7 mouse cellular contexts compared by ENCODE assay signal in genomic region chr10:22272914-22273683, GRCm38 (mm10).
DNase-seq lines count a peak whose midpoint lies in the region; ATAC-seq and TF ChIP-seq lines count a peak whose summit lies in the region.
"Not testable (repeated sequence)": the region's sequence is repeated elsewhere in the genome, so short reads cannot be mapped to it uniquely, and the experiment has no call there.

No protein-coding gene starts in this region.

- not testable (repeated sequence) for TF ChIP-seq EP300 in heart, postnatal 0 days (IDR thresholded peaks at IDR 0.05; ENCODE audit: low read depth)

- not testable (repeated sequence) for TF ChIP-seq CTCF in heart, postnatal 0 days (IDR thresholded peaks at IDR 0.05; ENCODE audit: low read depth)
- peak; percentile 12; the same call in 1 of the 2 replicates for TF ChIP-seq CTCF in intestine, postnatal 0 days (IDR thresholded peaks at IDR 0.05; ENCODE audit: low read depth)

- DNase-seq in brain, adult 2 months (ENCODE audit: low read depth, low spot score) = peak; percentile 4
- DNase-seq in forebrain, embryonic 11.5 days (ENCODE audit: low spot score) = peak; percentile 61
- not testable (repeated sequence) for DNase-seq in heart, postnatal 0 days (ENCODE audit: low spot score)

- H3K36me3 ChIP-seq in forebrain, embryonic 11.5 days (ENCODE audit: control insufficient read depth, insufficient read depth, low read length); heart, postnatal 0 days (replicated peaks; ENCODE audit: control insufficient read depth, insufficient read depth, low read length); intestine, postnatal 0 days (ENCODE audit: control insufficient read depth, insufficient read depth); limb, embryonic 15.5 days; megakaryocyte, embryonic 14.5 days (replicated peaks; ENCODE audit: low read length); neural tube, embryonic 15.5 days: not testable (repeated sequence)

- H3K27ac ChIP-seq in forebrain, embryonic 11.5 days (ENCODE audit: low read depth, low read length); heart, postnatal 0 days (ENCODE audit: low read depth); intestine, postnatal 0 days (ENCODE audit: low read depth, low read length); limb, embryonic 15.5 days; neural tube, embryonic 15.5 days (replicated peaks): not testable (repeated sequence)

- H3K27me3 ChIP-seq in forebrain, embryonic 11.5 days (ENCODE audit: control insufficient read depth, insufficient read depth, low read length); heart, postnatal 0 days (ENCODE audit: control insufficient read depth, insufficient read depth, low read length); neural tube, embryonic 15.5 days (replicated peaks): not testable (repeated sequence)
- H3K27me3 ChIP-seq in intestine, postnatal 0 days (replicated peaks; ENCODE audit: control insufficient read depth, insufficient read depth, low read length) = 0 out of 2 replicates have a peak, but pooled peaks cover 11% of the 10 kb centered on the region
- H3K27me3 ChIP-seq in limb, embryonic 15.5 days = peaks cover 16% of the 10 kb centered on the region
- peaks cover 16% of the 10 kb centered on the region for H3K27me3 ChIP-seq in megakaryocyte, embryonic 14.5 days (replicated peaks)

- H3K4me2 ChIP-seq in forebrain, embryonic 11.5 days (ENCODE audit: low read depth, low read length, severe bottlenecking) = peak overlapping the region; percentile 79
- peak overlapping the region; percentile 76 for H3K4me2 ChIP-seq in heart, postnatal 0 days (ENCODE audit: low read depth, low read length)
- peak overlapping the region; percentile 80 for H3K4me2 ChIP-seq in intestine, postnatal 0 days (replicated peaks; ENCODE audit: low read depth)
- peak overlapping the region; percentile 91 for H3K4me2 ChIP-seq in limb, embryonic 15.5 days
- H3K4me2 ChIP-seq in neural tube, embryonic 15.5 days = peak overlapping the region; percentile 93

- not testable (repeated sequence) for H3K4me1 ChIP-seq in forebrain, embryonic 11.5 days (replicated peaks; ENCODE audit: control insufficient read depth, insufficient read depth, low read length); heart, postnatal 0 days (ENCODE audit: control insufficient read depth, insufficient read depth); intestine, postnatal 0 days (replicated peaks; ENCODE audit: control insufficient read depth, insufficient read depth, low read length)
- peaks cover 13% of the 10 kb centered on the region for H3K4me1 ChIP-seq in limb, embryonic 15.5 days
- peaks cover 17% of the 10 kb centered on the region for H3K4me1 ChIP-seq in megakaryocyte, embryonic 14.5 days
- H3K4me1 ChIP-seq in neural tube, embryonic 15.5 days = peaks cover 15% of the 10 kb centered on the region

- peak overlapping the region; percentile 27 for H3K9ac ChIP-seq in forebrain, embryonic 11.5 days (ENCODE audit: low read length)
- not testable (repeated sequence) for H3K9ac ChIP-seq in heart, postnatal 0 days (replicated peaks; ENCODE audit: low read depth, low read length); intestine, postnatal 0 days (ENCODE audit: low read depth, low read length); limb, embryonic 15.5 days
- 0 out of 2 replicates have a peak overlapping the region, but pooled peaks have one; percentile 23 for H3K9ac ChIP-seq in neural tube, embryonic 15.5 days (replicated peaks)

- 2% methylated on average over 36 of the region's 37 CpGs for WGBS in forebrain, embryonic 11.5 days
- 1% methylated on average over 36 of the region's 37 CpGs for WGBS in heart, postnatal 0 days
- 3% methylated on average over 37 of the region's 37 CpGs for WGBS in intestine, postnatal 0 days
- 3% methylated on average over 37 of the region's 37 CpGs for WGBS in limb, embryonic 15.5 days
- WGBS in neural tube, embryonic 15.5 days = 2% methylated on average over 36 of the region's 37 CpGs

- H3K4me3 ChIP-seq in forebrain, embryonic 11.5 days (ENCODE audit: low read depth, low read length) = peak overlapping the region; percentile 43
- peak overlapping the region; percentile 48 for H3K4me3 ChIP-seq in heart, postnatal 0 days (ENCODE audit: low read depth, low read length)
- peak overlapping the region; percentile 43 for H3K4me3 ChIP-seq in intestine, postnatal 0 days (ENCODE audit: low read depth, low read length)
- H3K4me3 ChIP-seq in limb, embryonic 15.5 days = peak overlapping the region; percentile 48
- peak overlapping the region; percentile 87 for H3K4me3 ChIP-seq in megakaryocyte, embryonic 14.5 days (replicated peaks)
- H3K4me3 ChIP-seq in neural tube, embryonic 15.5 days (replicated peaks) = peak overlapping the region; percentile 46

- not testable (repeated sequence) for H3K9me3 ChIP-seq in forebrain, embryonic 11.5 days (ENCODE audit: control insufficient read depth, low read length); heart, postnatal 0 days (replicated peaks; ENCODE audit: control insufficient read depth, low read length); intestine, postnatal 0 days (ENCODE audit: control insufficient read depth); limb, embryonic 15.5 days; megakaryocyte, embryonic 14.5 days; neural tube, embryonic 15.5 days (replicated peaks)

- ATAC-seq in forebrain, embryonic 11.5 days (replicated peaks; ENCODE audit: low FRiP score) = peak; percentile 40
- peak; percentile 58; the same call in 1 of the 2 replicates for ATAC-seq in heart, postnatal 0 days (ENCODE audit: insufficient read depth, low read depth)
- ATAC-seq in intestine, postnatal 0 days; limb, embryonic 15.5 days (ENCODE audit: insufficient number of reproducible peaks, low FRiP score, low TSS enrichment, low read depth): not testable (repeated sequence)
- ATAC-seq in neural tube, embryonic 15.5 days (ENCODE audit: low FRiP score) = peak; percentile 68; the same call in 1 of the 2 replicates
